9 mouse cellular contexts compared by ENCODE assay signal in the genomic region with DNA sequence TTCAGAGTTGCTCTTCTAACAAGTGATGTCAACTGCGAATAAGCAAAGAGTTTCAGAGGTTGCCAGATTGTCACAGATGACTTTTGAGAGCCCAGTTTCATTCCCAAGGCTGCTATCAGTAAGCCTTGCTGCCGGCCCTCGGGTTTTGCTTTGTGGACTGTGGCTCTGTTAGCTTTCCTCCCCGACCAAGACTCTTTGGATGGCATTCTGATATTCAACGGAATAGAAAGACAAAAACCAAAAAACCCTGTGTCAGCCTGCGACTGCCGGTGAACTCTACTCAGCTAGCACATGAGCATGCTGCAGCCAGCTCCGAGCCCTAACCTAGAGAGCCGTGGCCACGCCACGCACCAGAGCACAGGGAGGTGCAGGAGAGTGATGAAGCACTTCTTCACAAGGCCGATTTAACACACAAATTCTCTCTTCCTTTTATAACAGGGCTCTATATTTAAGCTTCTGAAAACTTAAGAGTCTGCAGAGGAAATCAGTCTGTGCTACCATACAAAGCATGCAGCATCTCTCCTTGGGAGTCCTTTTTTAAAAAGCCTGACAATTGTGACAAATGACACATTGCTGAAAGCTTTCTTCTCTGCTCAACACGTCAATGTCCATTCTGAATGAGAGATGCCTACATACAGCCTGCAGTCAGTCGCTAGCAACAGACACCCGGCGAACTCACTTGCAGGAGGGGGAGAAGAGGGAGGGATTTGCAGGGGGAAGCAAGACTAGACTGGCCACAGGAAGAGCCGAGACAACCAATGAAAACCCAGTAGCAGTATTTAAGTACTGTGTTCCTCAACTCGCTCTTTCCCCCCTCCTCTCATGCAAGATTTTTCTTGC.
A peak's percentile ranks its signal among the peaks of the same experiment; 100 is the strongest.
DNase-seq lines count a peak whose midpoint lies in the region; ATAC-seq and TF ChIP-seq lines count a peak whose summit lies in the region.
"Had no signal": no experiment of that assay in that cellular context is flagged by ENCODE, and none has a peak within 500 bp of the region (broad histone marks: within the 10 kb centered on the region; RNA-seq: fewer than 3 reads in every experiment).

No protein-coding gene starts in this region.

- DNase-seq in Patski (ENCODE audit: low read depth, low spot score) = no peak
- DNase-seq in cerebellum, adult 2 months = peak; percentile 41 to 64
- peak; percentile 88 to 89 for DNase-seq in frontal cortex, adult 2 months (ENCODE audit: extremely low spot score in 1 of 2, low spot score in 1 of 2)
- peak; percentile 83 to 95 for DNase-seq in left cerebral cortex, postnatal 25 days (ENCODE audit: low spot score in 2 of 2)
- DNase-seq in spleen, adult 18-20 months = no peak

- peak overlapping the region; percentile 53 for H3K4me2 ChIP-seq in intestine, embryonic 15.5 days (replicated peaks)
- peak overlapping the region; percentile 39 for H3K4me2 ChIP-seq in midbrain, embryonic 12.5 days (replicated peaks)
- peak overlapping the region; percentile 49 for H3K4me2 ChIP-seq in stomach, embryonic 15.5 days

- no peak overlapping the region for H3K27ac ChIP-seq in cerebellum, adult 2 months (ENCODE audit: insufficient read depth, low read length)
- peak overlapping the region; percentile 29; the same call in 1 of the 2 replicates for H3K27ac ChIP-seq in intestine, embryonic 15.5 days
- peak overlapping the region; percentile 63 for H3K27ac ChIP-seq in midbrain, embryonic 12.5 days (replicated peaks)
- peak overlapping the region; percentile 17; the same call in 1 of the 2 replicates for H3K27ac ChIP-seq in stomach, embryonic 15.5 days

- TF ChIP-seq CTCF in Patski (IDR thresholded peaks at IDR 0.05) = no peak
- no peak for TF ChIP-seq CTCF in cerebellum, adult 2 months (IDR thresholded peaks at IDR 0.05; ENCODE audit: borderline replicate concordance, insufficient read depth, low read depth, low read length)

- intact Hi-C loops in left cerebral cortex, postnatal 25 days (cut with DNase I) = loop anchor here (2.0 to 5.0 kb wide), 2 partner anchors 37 to 82 kb away; no protein-coding TSS in a partner anchor

- no peaks in the 10 kb centered on the region for H3K4me1 ChIP-seq in cerebellum, adult 2 months (ENCODE audit: control insufficient read depth, insufficient read depth, low read length)
- H3K4me1 ChIP-seq in intestine, embryonic 15.5 days (replicated peaks) = 0 out of 2 replicates have a peak, but pooled peaks cover 7% of the 10 kb centered on the region
- peaks cover 39% of the 10 kb centered on the region for H3K4me1 ChIP-seq in midbrain, embryonic 12.5 days
- H3K4me1 ChIP-seq in stomach, embryonic 15.5 days = 0 out of 2 replicates have a peak, but pooled peaks cover 8% of the 10 kb centered on the region

- H3K4me3 ChIP-seq in cerebellum, adult 2 months (replicated peaks; ENCODE audit: insufficient read depth, low read depth, low read length) = peak overlapping the region; percentile 51
- H3K4me3 ChIP-seq in intestine, embryonic 15.5 days (replicated peaks) = peak overlapping the region; percentile 24
- 0 out of 2 replicates have a peak overlapping the region, but pooled peaks have one; percentile 7 for H3K4me3 ChIP-seq in midbrain, embryonic 12.5 days
- peak overlapping the region; percentile 29 for H3K4me3 ChIP-seq in stomach, embryonic 15.5 days (replicated peaks)
- H3K4me3 ChIP-seq: myocyte had no signal

- ATAC-seq in Patski = peak; percentile 47
- ATAC-seq in intestine, embryonic 15.5 days = peak; percentile 82; the same call in 1 of the 2 replicates
- ATAC-seq in midbrain, embryonic 12.5 days (ENCODE audit: low FRiP score, low read depth) = peak; percentile 89
- peak; percentile 82; the same call in 1 of the 2 replicates for ATAC-seq in stomach, embryonic 15.5 days (ENCODE audit: insufficient read depth, low FRiP score, low read depth)

- no peaks in the 10 kb centered on the region for H3K27me3 ChIP-seq in Patski
- no peaks in the 10 kb centered on the region for H3K27me3 ChIP-seq in cerebellum, adult 2 months (ENCODE audit: control insufficient read depth, insufficient read depth, low read length)
- H3K27me3 ChIP-seq in intestine, embryonic 15.5 days (replicated peaks) = no peaks in the 10 kb centered on the region
- H3K27me3 ChIP-seq in midbrain, embryonic 12.5 days = no peaks in the 10 kb centered on the region
- no peaks in the 10 kb centered on the region for H3K27me3 ChIP-seq in stomach, embryonic 15.5 days (replicated peaks)

- in situ Hi-C loops in Patski (cut with MboI; ENCODE audit: low pct_unique_long_range_greater_than_20kb) = no loop called here

- POLR2A ChIA-PET in Patski (lab: Charles Lee) = no interaction called here

- CTCF ChIA-PET in Patski (lab: Charles Lee) = no interaction called here

- 11% methylated on average over 18 of the region's 18 CpGs for WGBS in cerebellum, adult 2 months
- WGBS in intestine, embryonic 15.5 days = 41% methylated on average over 18 of the region's 18 CpGs
- 39% methylated on average over 18 of the region's 18 CpGs for WGBS in midbrain, embryonic 12.5 days
- WGBS in stomach, embryonic 15.5 days = 34% methylated on average over 18 of the region's 18 CpGs

- H3K9me3 ChIP-seq in intestine, embryonic 15.5 days = no peaks in the 10 kb centered on the region
- H3K9me3 ChIP-seq in midbrain, embryonic 12.5 days = no peaks in the 10 kb centered on the region
- H3K9me3 ChIP-seq in stomach, embryonic 15.5 days = no peaks in the 10 kb centered on the region

- TF ChIP-seq POLR2A in cerebellum, adult 2 months (IDR thresholded peaks at IDR 0.05; ENCODE audit: borderline replicate concordance, insufficient read depth, low read length) = peak; percentile 21; the same call in 1 of the 2 replicates

- H3K36me3 ChIP-seq in intestine, embryonic 15.5 days = no peaks in the 10 kb centered on the region
- H3K36me3 ChIP-seq in midbrain, embryonic 12.5 days = no peaks in the 10 kb centered on the region
- no peaks in the 10 kb centered on the region for H3K36me3 ChIP-seq in stomach, embryonic 15.5 days

- H3K9ac ChIP-seq in intestine, embryonic 15.5 days = no peak overlapping the region
- no peak overlapping the region for H3K9ac ChIP-seq in midbrain, embryonic 12.5 days (replicated peaks)
- peak overlapping the region; percentile 8; the same call in 1 of the 2 replicates for H3K9ac ChIP-seq in stomach, embryonic 15.5 days

Comparison
In these comparisons a context has a peak if more than half of its experiments do, and no peak if none do; other contexts are left out.
1. DNase-seq: peak in cerebellum, adult 2 months (2 of 2), frontal cortex, adult 2 months (2 of 2) and left cerebral cortex, postnatal 25 days (2 of 2); none in Patski (single experiment) and spleen, adult 18-20 months (0 of 2).
2. Peak in every context shown above with its lines, with median percentiles within 50 percentile points of each other: ATAC-seq, H3K4me3 ChIP-seq and H3K4me2 ChIP-seq.